Mouse (Mus musculus) gastrocnemius, postnatal 10 days (tissue): ENCODE data around the gene Stk40. TPM values are rescaled to one million over a fixed set of nuclear protein-coding genes. Genes with fewer than 3 reads are reported as not detected.

ENCODE experiments used
- total RNA-seq, 2 experiments: library from RNA; stranded (reverse); gene quantifications; 2 replicates each; pipeline ENCODE4 v1.2.3; 2021

Gene Stk40
- total RNA-seq, 2 experiments from 2014 or later, result 28.8 to 39.5 TPM

Other genes with a start within 250 kb of the Stk40 start
- 1 to 10 TPM in 1 of 2 experiments, not detected in 1; 1.1 TPM for gene Csf3r, start 79.4 kb upstream of the Stk40 start, total RNA-seq
- 10 to 100 TPM; 59.0 to 61.2 TPM for gene Mrps15, start 57.0 kb upstream of the Stk40 start, total RNA-seq
- gene Oscp1, start 45.4 kb upstream of the Stk40 start, total RNA-seq, result 1 to 10 TPM; 2.9 to 3.5 TPM
- gene Lsm10, start 7.3 kb upstream of the Stk40 start, total RNA-seq, result 10 to 100 TPM in 1 of 2 experiments, 1 to 10 TPM in 1; 8.0 to 10.8 TPM
- gene Eva1b, start 43.8 kb downstream of the Stk40 start, total RNA-seq, result 10 to 100 TPM; 20.0 to 25.5 TPM
- 1 to 10 TPM; 1.2 to 1.4 TPM for gene Sh3d21, start 59.5 kb downstream of the Stk40 start, total RNA-seq
- 100 to 1,000 TPM; 131 to 152 TPM for gene Thrap3, start 98.8 kb downstream of the Stk40 start, total RNA-seq
- 100 to 1,000 TPM; 209 to 239 TPM for gene Map7d1, start 152.4 kb downstream of the Stk40 start, total RNA-seq
- gene Trappc3, start 158.4 kb downstream of the Stk40 start, total RNA-seq, result 10 to 100 TPM; 25.7 to 29.2 TPM
- gene Col8a2, start 182.8 kb downstream of the Stk40 start, total RNA-seq, result 1 to 10 TPM; 5.7 to 5.9 TPM
- gene Adprhl2, start 217.7 kb downstream of the Stk40 start, total RNA-seq, result 10 to 100 TPM; 12.9 to 15.7 TPM
- 1 to 10 TPM in 1 of 2 experiments, under 1 TPM in 1; 0.80 to 1.5 TPM for gene Tekt2, start 221.7 kb downstream of the Stk40 start, total RNA-seq